Mouse (Mus musculus) liver, postnatal 0 days (tissue): ENCODE data around the gene Irgm2.

Experiments used
- CTCF ChIP-seq: sonication (generic); IDR thresholded peaks from 2 replicates; pipeline ENCODE4 v1.5.1; 2016; ENCODE audit warnings: antibody characterized with exemption, low read depth
- EP300 ChIP-seq: IDR thresholded peaks from 2 replicates; pipeline ENCODE4 v1.6.1; 2016; ENCODE audit warnings: antibody characterized with exemption, low read depth, mild to moderate bottlenecking

- no peak for TF ChIP-seq CTCF
- TF ChIP-seq EP300, result no peak
Observed at GRCm38 (mm10) chr11:58193860-58194520, 5.4 kb upstream of the Irgm2 start.
